Mouse (Mus musculus): Measurements from ENCODE around the gene Kank2. TPM values are rescaled to one million over a fixed set of nuclear protein-coding genes. Genes with fewer than 3 reads are reported as not detected.
A peak's percentile ranks its signal among the peaks of the same experiment; 100 is the strongest.

Kank2 gene
- 7.7 and 9.9 TPM in 2 replicates for polyA plus RNA-seq (2016; fragmentation: Nextera tagmentation; extraction: Ambion mirVana)

- Histone ChIP-seq H3K27me3 (no peaks in the 10 kb centered on the region; the same call in 1 of the 2 replicates), H3K4me2 (replicated peaks) (peak within 1 kb of the TSS; percentile 82), H3K4me1 (peaks cover 16% of the 10 kb centered on the region), H3K36me3 (peaks cover 17% of the 10 kb centered on the region), H3K9ac (replicated peaks) (peak within 1 kb of the TSS; percentile 66), H3K9me3 (no peaks in the 10 kb centered on the region), H3K27ac (replicated peaks) (peak within 1 kb of the TSS; percentile 40), H3K4me3 (peak within 1 kb of the TSS; percentile 68)
- peak; percentile 84 for ATAC-seq (ENCODE audit: low FRiP score, low read depth)
- WGBS = under 1% methylated on average over 52 of the region's 52 CpGs
These were observed at the start of gene Kank2 for GRCm38 (mm10) chr9:21798345-21799009. Kank2 (minus strand) TSS chr9:21798744.

GRCm38 (mm10) chr9:21847926-21848325 lies 49.4 kb upstream of the Kank2 start:
- no peak overlapping the region for H3K9ac ChIP-seq (replicated peaks)
- 15% methylated on average over 10 of the region's 10 CpGs for WGBS
- H3K4me3 ChIP-seq = no peak overlapping the region
- H3K4me2 ChIP-seq (replicated peaks) = no peak overlapping the region
- no peaks in the 10 kb centered on the region for H3K27me3 ChIP-seq
- H3K27ac ChIP-seq (replicated peaks) = 0 out of 2 replicates have a peak overlapping the region, but pooled peaks have one; percentile 36
- ATAC-seq (ENCODE audit: low FRiP score, low read depth) = no peak
- no peaks in the 10 kb centered on the region for H3K9me3 ChIP-seq
- peaks cover 25% of the 10 kb centered on the region for H3K4me1 ChIP-seq
- peaks cover 6% of the 10 kb centered on the region; the same call in 1 of the 2 replicates for H3K36me3 ChIP-seq

GRCm38 (mm10) chr9:21847425-21847824 lies 48.9 kb upstream of the Kank2 start:
- 0 out of 2 replicates have a peak overlapping the region, but pooled peaks have one; percentile 21 for H3K4me2 ChIP-seq (replicated peaks)
- WGBS = 21% methylated on average over 3 of the region's 3 CpGs

GRCm38 (mm10) chr9:21846755-21847341 lies 48.3 kb upstream of the Kank2 start:
- no peak for ATAC-seq (ENCODE audit: low FRiP score, low read depth)
- peaks cover 15% of the 10 kb centered on the region for H3K4me1 ChIP-seq

More at GRCm38 (mm10) chr9:21847425-21847824, 48.9 kb upstream of the Kank2 start:
- H3K27ac ChIP-seq (replicated peaks) = peak overlapping the region; percentile 36; the same call in 1 of the 2 replicates
- H3K36me3 ChIP-seq = peaks cover 6% of the 10 kb centered on the region; the same call in 1 of the 2 replicates
- H3K4me3 ChIP-seq = no peak overlapping the region
- peaks cover 20% of the 10 kb centered on the region for H3K4me1 ChIP-seq
- no peak overlapping the region for H3K9ac ChIP-seq (replicated peaks)
- no peaks in the 10 kb centered on the region for H3K9me3 ChIP-seq
- no peak for ATAC-seq (ENCODE audit: low FRiP score, low read depth)
- no peaks in the 10 kb centered on the region for H3K27me3 ChIP-seq

GRCm38 (mm10) chr9:21845381-21846080 lies 47.0 kb upstream of the Kank2 start:
- no peaks in the 10 kb centered on the region for H3K9me3 ChIP-seq
- H3K36me3 ChIP-seq = peaks cover 6% of the 10 kb centered on the region; the same call in 1 of the 2 replicates
- ATAC-seq (ENCODE audit: low FRiP score, low read depth) = no peak
- no peak overlapping the region for H3K27ac ChIP-seq (replicated peaks)
- no peaks in the 10 kb centered on the region for H3K27me3 ChIP-seq
- WGBS = 64% methylated on average over 14 of the region's 14 CpGs
- H3K4me3 ChIP-seq = no peak overlapping the region
- no peak overlapping the region for H3K4me2 ChIP-seq (replicated peaks)
- H3K9ac ChIP-seq (replicated peaks) = no peak overlapping the region
- H3K4me1 ChIP-seq = peaks cover 15% of the 10 kb centered on the region

More at GRCm38 (mm10) chr9:21846755-21847341, 48.3 kb upstream of the Kank2 start:
- 20% methylated on average over 11 of the region's 11 CpGs for WGBS
- Histone ChIP-seq H3K27ac (replicated peaks) (no peak overlapping the region), H3K4me3 (no peak overlapping the region), H3K27me3 (no peaks in the 10 kb centered on the region), H3K9ac (replicated peaks) (no peak overlapping the region; the same call in 1 of the 2 replicates), H3K36me3 (peaks cover 6% of the 10 kb centered on the region; the same call in 1 of the 2 replicates), H3K4me2 (replicated peaks) (peak overlapping the region; percentile 21; the same call in 1 of the 2 replicates), H3K9me3 (no peaks in the 10 kb centered on the region)

GRCm38 (mm10) chr9:21843086-21843485 lies 44.5 kb upstream of the Kank2 start:
- Histone ChIP-seq H3K9me3 (no peaks in the 10 kb centered on the region), H3K4me2 (replicated peaks) (no peak overlapping the region), H3K27me3 (no peaks in the 10 kb centered on the region), H3K4me3 (no peak overlapping the region), H3K36me3 (peaks cover 13% of the 10 kb centered on the region; the same call in 1 of the 2 replicates), H3K4me1 (peaks cover 14% of the 10 kb centered on the region), H3K27ac (replicated peaks) (no peak overlapping the region), H3K9ac (replicated peaks) (no peak overlapping the region)
- no peak for ATAC-seq (ENCODE audit: low FRiP score, low read depth)
- WGBS = 87% methylated on average over 6 of the region's 6 CpGs

GRCm38 (mm10) chr9:21842391-21842790 lies 43.8 kb upstream of the Kank2 start:
- Histone ChIP-seq H3K27me3 (no peaks in the 10 kb centered on the region), H3K4me3 (no peak overlapping the region), H3K9ac (replicated peaks) (no peak overlapping the region), H3K9me3 (no peaks in the 10 kb centered on the region), H3K27ac (replicated peaks) (no peak overlapping the region), H3K4me1 (peaks cover 7% of the 10 kb centered on the region), H3K4me2 (replicated peaks) (no peak overlapping the region), H3K36me3 (peaks cover 13% of the 10 kb centered on the region; the same call in 1 of the 2 replicates)
- ATAC-seq (ENCODE audit: low FRiP score, low read depth) = no peak
- 61% methylated on average over 5 of the region's 5 CpGs for WGBS

GRCm38 (mm10) chr9:21841340-21841739 lies 42.8 kb upstream of the Kank2 start:
- Histone ChIP-seq H3K9ac (replicated peaks) (no peak overlapping the region), H3K27ac (replicated peaks) (no peak overlapping the region), H3K27me3 (no peaks in the 10 kb centered on the region), H3K36me3 (peaks cover 13% of the 10 kb centered on the region; the same call in 1 of the 2 replicates), H3K9me3 (no peaks in the 10 kb centered on the region), H3K4me1 (no peaks in the 10 kb centered on the region), H3K4me3 (no peak overlapping the region), H3K4me2 (replicated peaks) (no peak overlapping the region)
- 94% methylated on average over 6 of the region's 6 CpGs for WGBS
- ATAC-seq (ENCODE audit: low FRiP score, low read depth) = no peak

GRCm38 (mm10) chr9:21840115-21840787 lies 41.7 kb upstream of the Kank2 start:
- H3K4me3 ChIP-seq = no peak overlapping the region
- no peak overlapping the region for H3K4me2 ChIP-seq (replicated peaks)
- no peaks in the 10 kb centered on the region for H3K9me3 ChIP-seq
- WGBS = 60% methylated on average over 8 of the region's 8 CpGs
- H3K27ac ChIP-seq (replicated peaks) = no peak overlapping the region
- no peaks in the 10 kb centered on the region for H3K4me1 ChIP-seq
- peak; percentile 65; the same call in 1 of the 2 replicates for ATAC-seq (ENCODE audit: low FRiP score, low read depth)
- no peak overlapping the region for H3K9ac ChIP-seq (replicated peaks)
- H3K36me3 ChIP-seq = peaks cover 17% of the 10 kb centered on the region; the same call in 1 of the 2 replicates
- no peaks in the 10 kb centered on the region for H3K27me3 ChIP-seq

GRCm38 (mm10) chr9:21837690-21838089 lies 39.1 kb upstream of the Kank2 start:
- H3K9me3 ChIP-seq = no peaks in the 10 kb centered on the region
- no peak overlapping the region for H3K9ac ChIP-seq (replicated peaks)
- H3K4me3 ChIP-seq = no peak overlapping the region
- H3K4me1 ChIP-seq = no peaks in the 10 kb centered on the region
- no peak overlapping the region for H3K4me2 ChIP-seq (replicated peaks)
- H3K36me3 ChIP-seq = 0 out of 2 replicates have a peak, but pooled peaks cover 11% of the 10 kb centered on the region
- ATAC-seq (ENCODE audit: low FRiP score, low read depth) = no peak
- 93% methylated on average over 2 of the region's 2 CpGs for WGBS
- H3K27me3 ChIP-seq = no peaks in the 10 kb centered on the region
- no peak overlapping the region for H3K27ac ChIP-seq (replicated peaks)

GRCm38 (mm10) chr9:21835258-21835912 lies 36.8 kb upstream of the Kank2 start, which contains the start of gene Angptl8:
Angptl8 (plus strand) TSS chr9:21835510.
- 0 out of 2 replicates have a peak within 1 kb of the TSS, but pooled peaks have one; percentile 31 for H3K9ac ChIP-seq (replicated peaks)
- no peak for ATAC-seq (ENCODE audit: low FRiP score, low read depth)
- 88% methylated on average over 15 of the region's 15 CpGs for whole genome bisulfite sequencing
- H3K4me3 ChIP-seq = no peak within 1 kb of the TSS
- H3K27ac ChIP-seq (replicated peaks) = no peak within 1 kb of the TSS
- H3K4me2 ChIP-seq (replicated peaks) = no peak within 1 kb of the TSS
- no peaks in the 10 kb centered on the region for H3K4me1 ChIP-seq
- H3K9me3 ChIP-seq = no peaks in the 10 kb centered on the region
- H3K27me3 ChIP-seq = no peaks in the 10 kb centered on the region
- 0 out of 2 replicates have a peak, but pooled peaks cover 11% of the 10 kb centered on the region for H3K36me3 ChIP-seq
